Mouse (Mus musculus): ENCODE data around the gene Abcg1. TPM values are rescaled to one million over a fixed set of nuclear protein-coding genes. Genes with fewer than 3 reads are reported as not detected.
A peak's percentile ranks its signal among the peaks of the same experiment; 100 is the strongest.

The Abcg1 gene
- total RNA-seq, 2 experiments from 2014 or later: 7.9 to 8.9 TPM

DNA sequence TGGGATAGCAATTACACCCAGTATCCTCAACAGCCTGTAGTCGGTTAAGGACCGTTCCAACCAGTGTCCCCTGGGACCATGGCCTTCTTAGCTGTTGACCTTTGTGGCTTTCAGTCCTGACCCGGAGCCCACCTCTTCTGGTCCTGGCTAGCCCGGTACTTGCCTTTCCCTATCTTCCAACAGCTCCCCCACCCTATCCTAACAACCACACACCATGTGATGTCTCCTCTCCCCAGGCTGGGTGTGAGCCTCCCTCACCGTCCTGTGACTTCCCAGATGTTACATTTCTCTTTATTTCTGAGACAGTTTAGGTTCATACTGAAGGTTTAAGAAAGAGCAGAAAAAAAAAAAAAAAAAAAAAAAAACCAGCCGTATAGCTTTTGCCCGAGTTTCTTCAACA, 17.1 kb upstream of the Abcg1 start:
- DNase-seq: no peak

DNA sequence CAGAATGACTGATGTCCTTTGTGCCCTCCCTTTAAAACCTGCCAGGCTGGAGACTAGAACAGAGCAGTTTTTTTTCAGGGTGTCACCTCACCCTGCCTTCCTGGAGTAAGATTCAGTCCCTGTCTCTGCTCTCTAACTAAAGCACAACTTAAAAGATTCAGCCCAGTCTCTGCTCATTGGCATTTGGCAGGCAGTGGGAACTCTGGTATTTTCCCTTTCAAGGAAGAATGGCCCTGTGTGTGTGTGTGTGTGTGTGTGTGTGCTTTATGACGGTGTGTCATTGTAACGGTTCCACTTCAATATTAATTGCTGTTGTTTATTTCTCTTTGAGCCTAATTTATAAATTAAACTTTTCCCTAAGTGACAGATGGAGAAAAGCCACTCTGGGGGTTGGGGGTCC, 14.7 kb upstream of the Abcg1 start:
- DNase-seq: no peak

DNA sequence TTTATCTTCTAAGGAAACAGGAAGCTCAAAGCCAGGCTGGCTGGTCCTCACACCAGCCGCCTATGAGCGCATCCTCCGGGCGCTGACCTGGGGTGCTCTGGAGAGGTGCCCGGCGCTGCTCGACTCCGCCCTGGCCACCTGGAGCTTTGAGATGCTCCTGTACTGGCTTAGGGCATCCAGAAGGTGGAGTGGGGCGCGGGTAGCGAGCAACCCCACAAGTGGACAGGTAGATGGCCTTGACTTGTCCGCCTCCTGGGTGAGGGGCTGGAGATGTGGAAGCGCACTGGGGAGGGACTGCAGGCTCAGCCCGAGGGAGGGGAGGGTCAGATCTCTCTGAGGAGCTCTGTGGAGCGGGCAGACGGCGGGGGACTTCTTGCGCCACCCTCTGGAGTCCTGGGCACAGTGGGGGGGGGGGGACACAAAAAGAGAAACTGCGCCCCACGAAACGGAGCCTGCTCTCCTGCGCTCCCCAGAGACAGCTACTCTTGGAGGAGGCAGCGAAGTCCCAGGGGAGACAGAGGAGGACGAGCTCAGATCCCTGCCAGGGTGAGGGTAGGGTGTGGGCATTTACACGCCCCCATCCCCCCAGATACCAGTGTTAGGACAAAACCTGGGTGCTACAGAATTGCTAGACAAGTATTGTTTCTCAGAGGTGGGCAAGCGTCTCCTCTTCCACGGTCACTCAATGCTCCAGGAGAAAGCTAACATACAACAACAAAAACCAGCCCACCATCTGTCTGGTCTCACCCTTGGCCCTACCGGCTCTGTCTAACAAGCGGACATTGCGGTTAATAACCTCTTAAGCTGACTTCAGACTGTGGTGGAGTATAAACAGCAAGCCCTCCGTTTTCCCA, 643 bp downstream of the Abcg1 start:
- no peak for DNase-seq

DNA sequence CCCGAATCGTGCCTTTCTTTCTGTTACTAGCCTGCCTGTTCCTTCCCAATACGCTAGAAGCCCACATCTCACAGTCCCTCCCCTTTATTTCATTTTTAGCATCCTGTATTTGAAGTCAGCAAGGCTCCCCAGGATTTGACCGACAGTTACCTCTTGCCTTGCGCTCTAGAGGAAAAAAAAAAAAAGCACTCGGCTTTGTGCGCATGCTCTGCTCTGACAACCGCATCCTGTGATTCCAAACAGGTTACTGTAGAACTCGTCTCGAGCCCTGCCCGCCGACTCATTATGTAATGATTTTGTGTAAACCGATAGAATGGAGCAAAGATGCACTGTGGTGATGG, 1.2 kb downstream of the Abcg1 start:
- peak; percentile 74 to 83 for DNase-seq

DNA sequence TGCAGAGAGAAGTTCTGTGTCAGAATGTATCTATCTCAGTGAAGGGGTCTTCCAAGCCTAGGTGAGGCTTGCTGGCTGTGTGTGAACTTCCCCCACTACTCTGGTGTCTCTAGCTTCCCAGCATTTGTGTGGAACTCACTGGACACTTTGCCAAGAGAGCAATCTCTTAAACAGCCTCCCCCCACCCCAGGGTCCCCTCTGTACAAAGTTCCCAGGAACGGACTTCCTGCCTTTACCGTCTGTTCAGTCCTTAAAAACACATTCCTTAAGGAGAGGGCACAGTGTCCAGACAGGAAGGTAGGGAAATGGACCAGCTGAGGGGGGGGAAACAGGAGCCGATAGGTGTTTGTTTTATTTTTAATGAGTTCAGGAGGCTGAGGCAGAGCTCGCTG, 2.7 kb downstream of the Abcg1 start:
- peak in 1 of 2 experiments; percentile 50 for DNase-seq

DNA sequence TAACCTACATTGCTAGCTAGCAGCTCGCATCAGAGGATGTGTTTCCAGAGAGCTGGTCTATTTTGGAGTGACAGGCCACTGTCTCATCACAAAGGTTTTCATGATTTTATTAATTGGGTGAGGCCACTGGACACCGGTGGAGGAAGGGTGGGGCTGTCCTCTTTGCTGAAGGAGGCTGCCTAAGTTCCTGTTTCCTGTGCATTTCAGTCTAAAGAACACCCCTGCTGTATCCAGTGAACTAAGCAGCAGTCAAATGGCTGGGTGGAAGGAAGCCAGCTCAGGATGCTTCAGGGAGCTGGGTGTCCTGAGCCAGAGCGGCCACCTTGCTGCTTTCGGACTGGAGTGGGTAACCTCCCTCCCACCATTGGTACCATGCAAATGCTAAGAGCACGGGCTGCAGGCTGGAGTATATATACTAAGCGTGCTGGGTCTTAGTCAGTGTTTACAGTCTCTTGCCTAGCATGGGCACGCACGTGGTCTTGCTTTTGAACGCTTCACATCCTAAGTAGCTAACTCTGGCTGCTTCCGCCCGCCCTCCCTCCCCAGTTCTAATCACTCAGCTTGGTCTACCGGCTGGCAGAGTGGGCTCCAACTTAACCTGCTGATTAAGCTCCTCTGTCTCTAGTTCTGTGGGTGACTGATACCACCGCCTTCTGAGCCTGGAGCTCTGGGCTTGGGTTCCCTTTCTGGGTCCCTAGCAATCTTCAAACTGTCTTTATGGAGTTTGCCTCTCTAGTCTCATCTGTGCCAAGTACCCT, 3.3 kb downstream of the Abcg1 start:
- DNase-seq: peak; percentile 53 to 86

DNA sequence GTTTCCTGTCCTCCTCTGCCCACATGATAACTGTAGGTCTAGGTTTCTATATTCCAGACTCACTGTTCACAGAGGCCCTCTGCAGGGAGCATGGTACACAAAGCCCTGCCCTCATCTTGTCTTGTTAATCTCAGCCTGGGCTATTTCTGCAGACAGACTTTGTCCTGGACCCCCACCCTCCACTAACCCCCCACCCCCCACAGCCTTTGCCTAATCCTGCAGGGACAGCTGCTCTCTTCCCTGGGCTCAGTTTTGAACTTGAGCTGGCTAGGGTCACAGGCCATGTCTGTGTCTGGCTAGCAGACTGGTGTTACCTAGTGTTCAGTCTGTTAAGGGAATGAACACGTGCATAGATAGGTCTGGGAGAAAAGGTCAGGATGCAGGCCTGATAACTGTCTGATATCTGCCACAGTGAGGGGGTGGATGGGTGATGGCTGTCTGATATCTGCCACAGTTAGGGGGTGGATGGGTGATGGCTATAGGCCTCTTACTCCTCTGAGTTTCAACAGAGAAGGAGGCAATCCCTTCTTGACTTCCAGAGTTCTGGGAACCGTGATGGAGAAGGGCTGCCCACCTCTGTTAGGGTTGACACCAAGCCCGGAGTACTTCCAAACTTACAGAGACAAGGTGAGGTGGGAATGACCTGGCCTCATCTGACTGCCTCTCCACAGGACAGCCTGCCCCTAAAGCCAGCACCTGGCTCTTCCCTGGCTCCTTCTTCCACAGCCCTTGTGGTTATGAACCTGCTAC, 4.0 kb downstream of the Abcg1 start:
- no peak for DNase-seq

DNA sequence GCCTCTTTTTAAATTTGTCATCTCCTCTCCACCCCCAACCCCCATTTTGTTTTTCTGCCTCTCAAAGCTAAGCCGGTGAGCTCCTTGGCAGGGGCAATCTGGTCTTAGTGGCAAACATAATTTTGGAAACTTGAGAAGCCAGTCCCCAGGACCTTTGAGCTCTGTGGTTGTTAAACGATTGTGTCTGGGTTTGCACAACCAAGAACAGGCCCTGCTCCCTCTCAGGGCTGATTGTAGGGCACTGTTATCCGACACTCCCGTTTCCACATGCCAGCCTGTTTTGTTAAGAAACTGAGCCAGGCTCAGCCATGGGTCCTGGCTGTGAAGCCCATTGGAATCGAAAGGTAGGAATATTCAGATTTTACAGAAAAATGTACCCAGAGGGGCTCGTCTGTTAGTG, 8.6 kb downstream of the Abcg1 start:
- DNase-seq: no peak

DNA sequence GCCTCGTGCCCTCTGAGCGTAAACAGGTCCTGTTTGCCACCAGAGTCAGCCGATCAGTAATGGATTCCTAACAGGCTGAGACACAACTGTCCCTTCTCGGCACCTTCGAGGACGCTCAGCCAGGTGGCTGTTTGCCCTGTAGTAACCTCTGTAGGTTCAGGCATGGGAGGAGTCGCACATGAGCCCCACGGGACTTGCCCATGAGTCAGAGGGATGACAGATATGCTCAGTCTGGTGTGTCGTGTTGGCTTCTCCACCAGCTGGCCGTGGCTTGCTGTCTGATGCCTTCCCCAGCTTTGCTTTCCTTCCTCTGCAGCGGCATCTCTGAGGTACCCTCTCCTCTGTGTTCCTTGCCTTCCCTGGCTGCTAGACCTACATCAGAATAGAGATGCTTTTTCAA, 9.6 kb downstream of the Abcg1 start:
- DNase-seq: peak in 1 of 2 experiments; percentile 51

DNA sequence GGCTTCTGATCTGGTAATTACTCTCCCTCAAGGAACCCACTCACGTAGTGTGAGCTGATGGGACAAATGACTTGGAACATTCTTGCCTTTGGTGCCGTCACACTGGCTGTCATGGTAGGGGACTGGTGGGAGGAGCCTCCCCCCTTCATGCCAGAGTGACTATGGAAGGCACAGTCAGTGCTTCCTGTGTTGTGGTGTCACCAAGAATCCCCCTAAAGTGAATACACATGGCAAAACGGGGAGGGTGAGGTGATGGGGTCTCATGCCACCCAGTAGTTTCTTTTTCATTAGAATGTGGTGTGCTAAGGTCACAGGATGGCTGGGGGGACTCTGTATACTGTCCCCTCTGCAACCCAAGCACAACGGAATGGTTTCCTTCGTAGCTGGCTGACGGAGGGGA, 11.6 kb downstream of the Abcg1 start:
- DNase-seq: no peak

DNA sequence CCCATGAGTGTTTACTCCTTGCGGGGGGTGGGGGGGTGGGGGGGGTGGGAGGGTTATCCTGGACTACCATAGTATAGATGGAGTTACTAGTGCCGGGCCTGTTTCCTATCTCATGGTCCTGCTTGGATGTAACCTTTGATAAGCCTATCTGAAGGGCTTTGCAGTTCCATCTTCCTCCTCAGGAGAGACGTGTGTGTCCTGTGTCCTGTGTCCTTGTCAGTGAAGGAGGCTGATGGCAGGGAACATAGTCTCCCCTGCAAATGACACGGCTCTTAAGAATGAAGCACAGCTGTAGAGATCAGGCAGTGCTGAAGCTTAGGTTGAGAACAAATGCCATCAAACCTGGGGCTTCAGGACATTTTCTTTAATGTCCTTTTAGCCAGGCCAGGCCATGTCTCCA, 12.4 kb downstream of the Abcg1 start:
- no peak for DNase-seq

DNA sequence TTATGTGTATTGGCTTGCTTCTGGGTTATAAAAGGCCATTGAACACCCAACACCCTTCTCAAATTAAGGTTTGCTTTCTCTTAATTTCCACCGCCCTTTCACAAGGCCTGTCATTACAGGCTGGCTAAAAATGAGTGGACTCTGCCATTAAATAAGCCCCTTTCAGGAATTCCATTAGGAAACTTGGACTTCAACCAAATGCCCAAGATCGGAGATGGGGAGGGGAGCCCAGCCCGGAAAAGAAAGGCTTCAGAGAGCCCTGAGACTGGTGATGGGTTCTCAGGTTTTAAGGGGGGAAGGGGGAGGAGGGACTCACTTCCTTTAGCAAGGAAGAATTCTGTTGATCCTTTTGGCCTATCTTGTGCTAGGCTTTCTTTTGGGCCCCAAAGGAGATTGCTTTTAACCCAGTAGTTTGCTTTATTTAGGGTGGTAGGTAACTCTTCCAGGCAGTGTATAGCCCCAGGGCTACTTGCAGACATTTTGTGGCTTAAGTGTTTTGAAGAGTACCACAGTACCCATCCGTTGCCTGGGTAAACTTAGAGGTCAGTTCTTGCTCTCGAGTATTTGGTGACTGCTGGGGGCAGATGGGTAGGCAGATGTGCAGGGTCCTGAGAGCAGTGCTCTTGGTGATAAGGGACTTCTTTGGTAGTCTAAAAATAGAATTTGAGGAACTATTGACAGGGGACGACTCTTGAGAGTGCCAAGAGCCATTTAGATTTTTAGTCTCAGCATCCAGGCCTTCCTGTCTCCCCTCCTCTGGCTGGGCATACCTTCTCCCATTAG, 13.1 kb downstream of the Abcg1 start:
- DNase-seq: no peak

DNA sequence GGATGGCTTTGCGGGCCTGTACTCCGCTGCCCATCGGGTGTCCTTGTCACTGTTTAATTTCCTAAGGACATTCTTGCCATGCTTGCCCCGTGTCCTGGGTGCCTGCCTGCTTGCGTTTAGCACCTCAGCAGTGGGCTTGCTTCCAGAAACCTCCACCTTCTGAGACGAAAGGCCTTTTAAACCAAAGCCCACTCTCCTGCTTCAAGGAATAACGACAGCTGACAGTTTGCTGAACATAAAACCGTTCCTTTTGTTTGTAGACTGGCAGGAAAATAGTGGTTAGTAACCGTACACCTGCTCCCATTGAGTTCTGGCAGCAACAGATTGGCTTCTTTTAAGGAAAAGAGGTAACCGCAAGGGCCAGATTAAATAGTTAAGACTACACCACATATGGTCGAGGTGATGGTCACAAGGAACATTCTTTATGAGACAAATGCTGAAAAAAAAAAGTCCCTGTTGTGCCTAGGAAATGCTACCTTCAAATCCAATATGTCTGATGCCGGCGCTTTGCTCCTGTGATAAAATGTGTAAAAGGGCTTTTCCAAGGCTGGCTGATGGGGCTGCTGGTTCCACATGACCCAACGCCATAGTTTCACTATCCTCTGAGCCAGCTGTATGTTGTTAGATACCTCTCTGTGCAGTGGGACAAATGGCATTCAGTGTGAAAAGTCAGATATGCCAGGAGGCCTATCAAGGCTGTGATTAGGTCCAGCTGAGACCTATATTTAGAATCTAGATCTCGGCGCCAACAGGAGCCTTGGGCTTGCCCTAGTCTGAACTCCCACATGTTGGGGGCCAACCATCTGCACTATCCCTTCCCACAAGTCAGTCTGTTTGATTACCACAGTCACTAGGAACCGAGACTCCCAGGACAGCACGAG, 14.2 kb downstream of the Abcg1 start:
- DNase-seq: peak; percentile 49 to 54

DNA sequence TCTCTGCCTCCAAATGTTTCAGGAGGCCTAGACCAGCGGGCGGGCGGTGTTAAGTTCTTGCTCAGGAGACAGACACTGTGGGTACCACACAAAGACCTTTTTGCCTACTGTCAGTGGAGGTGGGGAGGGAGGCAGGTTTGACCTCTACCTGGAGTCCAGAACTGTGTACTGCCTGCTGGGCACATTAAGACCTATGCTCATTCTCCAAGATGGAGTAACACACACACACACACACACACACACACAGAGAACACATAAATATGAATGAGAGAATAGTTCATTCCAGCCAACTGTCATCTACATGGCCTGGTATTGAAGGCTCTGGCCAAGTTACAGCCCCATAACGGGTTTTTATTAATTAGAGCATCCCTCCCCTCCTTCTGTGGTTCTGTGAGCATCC, 15.4 kb downstream of the Abcg1 start:
- no peak for DNase-seq

DNA sequence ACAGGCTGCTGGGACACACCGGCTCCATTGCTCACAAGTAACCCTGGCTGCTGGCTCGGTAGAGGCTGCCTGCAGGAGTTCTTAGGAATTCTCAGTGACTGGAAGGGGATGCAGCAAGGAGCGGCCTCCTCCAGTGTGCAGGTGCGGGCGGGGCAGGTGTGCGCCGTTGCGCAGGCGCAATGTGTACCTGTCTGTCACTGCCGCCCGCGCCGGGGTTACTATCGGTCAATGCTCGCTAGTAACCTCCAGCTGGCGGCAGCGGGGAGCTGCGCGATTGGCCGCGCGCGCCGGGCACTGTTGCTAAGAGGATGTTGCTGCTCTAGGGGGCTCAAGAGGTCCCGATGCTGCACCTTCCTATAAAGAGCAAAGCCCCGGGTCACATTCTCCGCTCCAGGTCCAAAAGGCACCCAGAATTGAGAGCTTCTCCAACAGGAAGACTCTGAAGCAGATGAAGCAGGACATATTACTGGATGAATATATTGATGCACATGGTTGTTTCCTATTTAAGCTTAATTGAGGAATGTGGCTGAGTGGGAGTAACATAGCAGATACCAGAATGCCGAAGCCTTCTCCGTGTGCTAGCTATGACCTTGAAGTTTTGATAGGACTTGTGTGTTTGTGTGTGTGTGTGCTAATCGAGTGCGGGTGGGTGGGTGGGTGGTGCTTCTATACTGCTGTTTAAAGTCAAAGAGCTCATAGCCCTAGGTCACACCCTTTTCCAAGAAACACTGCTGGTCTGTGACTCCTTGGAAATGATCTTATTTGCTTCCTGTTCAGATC, 16.0 kb downstream of the Abcg1 start:
- peak; percentile 75 to 80 for DNase-seq

DNA sequence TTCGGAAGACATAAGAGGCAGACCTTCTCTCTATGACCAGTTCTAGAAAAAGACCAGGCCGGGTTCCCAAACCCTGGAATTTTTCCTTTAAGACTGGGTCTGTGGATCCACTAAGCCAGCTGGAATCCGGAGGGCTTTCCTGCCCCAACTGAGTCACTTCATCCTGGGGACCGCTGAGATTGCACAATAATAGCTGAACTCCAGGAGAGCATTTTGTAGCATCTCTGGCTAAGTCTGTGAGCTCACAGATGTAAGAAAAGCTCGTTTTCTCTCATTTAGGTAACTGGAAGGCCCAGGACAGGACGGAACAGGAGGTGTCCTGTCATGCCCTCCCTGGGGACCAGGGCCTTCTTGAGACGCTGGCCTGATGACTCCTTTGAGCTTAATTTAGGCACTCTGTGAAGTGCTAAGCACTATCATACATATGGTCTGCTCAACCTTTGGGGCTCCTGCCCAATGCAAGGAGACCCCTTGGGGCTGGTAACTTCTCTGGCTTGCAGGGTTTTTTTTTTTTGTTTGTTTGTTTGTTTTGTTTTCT, 16.6 kb downstream of the Abcg1 start:
- DNase-seq: peak; percentile 68 to 76

DNA sequence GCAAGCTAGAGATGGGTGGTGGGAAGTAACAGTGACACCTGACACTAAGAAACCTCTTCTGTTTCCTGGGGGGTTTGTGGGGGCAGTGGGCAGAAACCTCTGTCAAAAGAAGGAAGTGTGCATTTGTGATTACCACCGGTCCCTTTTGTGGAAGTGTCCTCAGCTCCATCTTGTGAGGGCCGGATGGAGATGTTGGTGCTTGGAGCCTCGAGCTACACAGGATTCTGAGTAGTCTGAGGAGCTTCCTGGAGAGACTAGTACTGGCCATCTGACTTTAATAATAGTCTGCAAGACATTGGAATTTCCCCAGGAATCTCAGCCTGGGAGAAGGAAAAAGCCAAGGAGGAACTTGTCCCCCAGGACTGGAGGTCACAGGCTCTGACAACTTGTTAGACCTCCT, 17.2 kb downstream of the Abcg1 start:
- DNase-seq: peak; percentile 49 to 69

DNA sequence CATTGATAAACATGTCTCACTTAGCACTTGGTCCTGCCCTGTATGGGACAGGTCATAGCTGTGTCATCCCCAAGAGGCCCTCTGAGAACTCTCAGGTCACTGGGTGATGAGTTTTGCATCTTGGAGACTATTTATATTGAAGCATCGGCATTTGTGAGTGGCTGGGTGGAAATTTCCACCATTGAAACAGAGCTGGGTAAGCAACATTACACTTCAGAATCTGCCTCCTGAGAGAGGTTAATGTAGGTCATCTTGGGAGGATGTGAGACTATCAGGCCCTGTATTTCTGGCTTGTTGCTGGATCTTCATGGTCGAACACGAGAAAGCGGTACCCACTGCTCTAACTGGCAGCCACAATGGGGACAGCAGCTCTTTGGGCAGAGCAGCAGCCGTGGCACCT, 18.0 kb downstream of the Abcg1 start:
- DNase-seq: peak in 1 of 2 experiments; percentile 34

DNA sequence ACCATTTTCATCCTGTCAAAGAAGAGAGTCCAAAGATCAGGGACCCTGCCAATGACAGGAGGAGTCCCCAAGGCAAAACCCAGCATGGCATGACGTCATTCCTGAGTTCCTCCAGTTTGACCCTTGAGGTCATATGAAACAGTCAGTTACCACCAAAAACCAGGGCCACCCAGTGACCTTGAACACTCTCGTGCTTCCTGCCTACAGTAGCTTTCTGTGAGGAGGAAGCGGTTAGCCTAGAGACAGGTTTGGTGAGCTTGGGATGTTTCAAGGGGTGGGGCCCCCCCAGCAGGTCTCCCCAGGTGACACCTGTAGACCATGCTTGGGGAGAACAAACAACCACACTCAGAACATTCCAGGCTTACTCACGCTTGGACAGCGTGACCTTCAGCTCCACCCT, 20.1 kb downstream of the Abcg1 start:
- no peak for DNase-seq

DNA sequence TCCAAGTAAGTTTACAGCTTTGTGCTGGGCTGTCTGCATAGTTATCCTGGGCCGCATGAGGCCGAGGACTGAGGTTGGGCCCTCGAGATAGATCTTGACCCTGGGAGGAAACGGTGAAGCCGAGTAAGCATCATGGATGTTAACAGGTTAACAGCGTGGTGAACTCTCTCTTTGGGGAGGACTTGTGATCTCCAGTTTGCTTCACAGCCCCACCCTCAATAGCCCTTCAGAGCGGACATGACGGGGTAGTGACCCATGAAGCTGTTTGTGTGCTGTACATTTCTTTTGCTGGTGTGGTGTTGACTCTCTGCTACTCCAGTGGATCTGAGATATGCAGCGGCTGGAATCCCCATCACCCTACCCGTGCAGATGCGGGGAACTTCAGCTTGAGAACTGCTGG, 21.1 kb downstream of the Abcg1 start:
- DNase-seq: no peak

Measured in heart, adult 18-20 months (tissue).